9 mouse cellular contexts compared by ENCODE assay signal in the genomic region with DNA sequence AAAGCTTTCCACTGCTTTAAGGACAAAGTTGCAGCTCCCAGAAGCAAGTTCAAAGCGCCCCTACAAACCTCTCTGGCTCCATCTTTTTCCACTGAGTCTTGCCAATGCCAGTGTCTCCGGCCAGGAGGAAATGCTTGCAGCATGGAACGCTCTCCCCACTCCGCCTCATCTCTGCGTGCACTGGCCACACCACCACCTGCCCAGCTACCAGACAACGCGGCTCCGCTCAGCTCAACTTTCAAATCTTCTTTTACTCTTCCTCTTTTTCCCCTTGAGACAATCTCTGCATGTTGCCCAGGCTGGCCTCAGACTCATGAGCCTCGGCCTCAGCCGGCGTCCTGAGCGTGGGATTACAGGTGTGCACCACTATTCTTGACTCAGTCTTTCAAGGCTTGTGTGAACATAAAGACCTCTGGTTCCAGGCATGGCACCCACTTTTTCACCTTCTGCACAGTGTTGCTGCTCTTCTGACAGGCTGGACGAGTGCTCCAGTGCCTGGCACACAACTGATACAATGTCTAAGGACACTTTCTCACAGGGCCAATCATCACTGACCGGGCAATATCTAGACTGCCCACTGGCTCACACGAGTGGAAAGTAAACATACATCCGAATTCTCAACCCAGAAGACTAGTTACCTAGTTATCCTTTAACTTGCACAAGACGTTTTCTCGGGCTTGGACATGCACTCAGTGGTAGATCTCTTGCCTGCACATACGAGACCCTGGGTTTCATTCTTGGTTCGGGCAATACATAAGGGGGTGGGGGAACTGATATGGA. TPM values are rescaled to one million over a fixed set of nuclear protein-coding genes. Genes with fewer than 3 reads are reported as not detected.
DNase-seq lines count a peak whose midpoint lies in the region; ATAC-seq and TF ChIP-seq lines count a peak whose summit lies in the region.
"Had no signal": no experiment of that assay in that cellular context is flagged by ENCODE, and none has a peak within 500 bp of the region (broad histone marks: within the 10 kb centered on the region; RNA-seq: fewer than 3 reads in every experiment).

No protein-coding gene starts in this region.

- H3K4me3 ChIP-seq in forebrain, embryonic 11.5 days (ENCODE audit: low read depth, low read length): no peak overlapping the region
- H3K4me3 ChIP-seq in forebrain, postnatal 0 days (ENCODE audit: low read depth, low read length): no peak overlapping the region
- no peak overlapping the region for H3K4me3 ChIP-seq in hindbrain, postnatal 0 days (ENCODE audit: low read length)

- 0 out of 2 replicates have a peak overlapping the region, but pooled peaks have one; percentile 9 for H3K9ac ChIP-seq in forebrain, embryonic 11.5 days (ENCODE audit: low read length)
- no peak overlapping the region for H3K9ac ChIP-seq in forebrain, postnatal 0 days
- no peak overlapping the region; the same call in 1 of the 2 replicates for H3K9ac ChIP-seq in hindbrain, postnatal 0 days (replicated peaks; ENCODE audit: low read length)

- H3K4me1 ChIP-seq in forebrain, embryonic 11.5 days (replicated peaks; ENCODE audit: control insufficient read depth, insufficient read depth, low read length): peaks cover 25% of the 10 kb centered on the region
- peaks cover 7% of the 10 kb centered on the region; the same call in 1 of the 2 replicates for H3K4me1 ChIP-seq in forebrain, postnatal 0 days (ENCODE audit: insufficient read depth)
- H3K4me1 ChIP-seq in hindbrain, postnatal 0 days (ENCODE audit: insufficient read depth, low read length): 0 out of 2 replicates have a peak, but pooled peaks cover 21% of the 10 kb centered on the region

- H3K4me2 ChIP-seq in forebrain, embryonic 11.5 days (ENCODE audit: low read depth, low read length, severe bottlenecking): peak overlapping the region; percentile 2; the same call in 1 of the 2 replicates
- H3K4me2 ChIP-seq in forebrain, postnatal 0 days (ENCODE audit: low read depth): no peak overlapping the region
- H3K4me2 ChIP-seq in hindbrain, postnatal 0 days (ENCODE audit: low read depth, low read length): no peak overlapping the region

- no peaks in the 10 kb centered on the region for H3K36me3 ChIP-seq in forebrain, embryonic 11.5 days (ENCODE audit: control insufficient read depth, insufficient read depth, low read length)
- no peaks in the 10 kb centered on the region for H3K36me3 ChIP-seq in forebrain, postnatal 0 days (ENCODE audit: insufficient read depth)
- H3K36me3 ChIP-seq in hindbrain, postnatal 0 days (ENCODE audit: insufficient read depth, low read length): no peaks in the 10 kb centered on the region

- no peak for TF ChIP-seq CTCF in forebrain, postnatal 0 days (IDR thresholded peaks at IDR 0.05; ENCODE audit: low read depth)
- no peak for TF ChIP-seq CTCF in hindbrain, postnatal 0 days (IDR thresholded peaks at IDR 0.05; ENCODE audit: low read depth)

- no peaks in the 10 kb centered on the region for H3K27me3 ChIP-seq in forebrain, embryonic 11.5 days (ENCODE audit: control insufficient read depth, insufficient read depth, low read length)
- no peaks in the 10 kb centered on the region for H3K27me3 ChIP-seq in forebrain, postnatal 0 days (ENCODE audit: insufficient read depth, low read length)
- H3K27me3 ChIP-seq in hindbrain, postnatal 0 days (ENCODE audit: insufficient read depth, low read length): no peaks in the 10 kb centered on the region

- no peak for DNase-seq in forebrain, embryonic 11.5 days (ENCODE audit: low spot score)
- DNase-seq in forebrain, postnatal 0 days: no peak
- DNase-seq in gastrocnemius, postnatal 10 days: peak; percentile 44
- DNase-seq in hindbrain, postnatal 0 days (ENCODE audit: low spot score): no peak
- DNase-seq in lung, postnatal 14 days: peak; percentile 38
- DNase-seq in yolk sac, embryonic 10.5 days (ENCODE audit: low spot score): peak; percentile 44
- DNase-seq in right cerebral cortex, adult 2 months (ENCODE audit: low spot score in 2 of 2): no peak

- no peaks in the 10 kb centered on the region for H3K9me3 ChIP-seq in forebrain, embryonic 11.5 days (ENCODE audit: control insufficient read depth, low read length)
- H3K9me3 ChIP-seq in forebrain, postnatal 0 days (ENCODE audit: low read length): no peaks in the 10 kb centered on the region
- H3K9me3 ChIP-seq in hindbrain, postnatal 0 days (ENCODE audit: low read length): no peaks in the 10 kb centered on the region

- ATAC-seq in forebrain, embryonic 11.5 days (replicated peaks; ENCODE audit: low FRiP score): no peak
- ATAC-seq in forebrain, postnatal 0 days: no peak
- ATAC-seq in hindbrain, postnatal 0 days: no peak
- no peak for ATAC-seq in cerebellum, adult (ENCODE audit: insufficient number of reproducible peaks, low FRiP score, low TSS enrichment)

- peak overlapping the region; percentile 61; the same call in 1 of the 2 replicates for H3K27ac ChIP-seq in forebrain, embryonic 11.5 days (ENCODE audit: low read depth, low read length)
- H3K27ac ChIP-seq in forebrain, postnatal 0 days (ENCODE audit: low read depth, low read length): no peak overlapping the region
- H3K27ac ChIP-seq in hindbrain, postnatal 0 days: peak overlapping the region; percentile 70

- 72% methylated on average over 20 of the region's 20 CpGs for WGBS in forebrain, embryonic 11.5 days
- 63% methylated on average over 20 of the region's 20 CpGs for WGBS in forebrain, postnatal 0 days
- 65% methylated on average over 20 of the region's 20 CpGs for WGBS in hindbrain, postnatal 0 days

RNA-seq across cellular contexts. Expression of a gene that starts 4.6 kb away (rescaled TPM):
- polyA plus RNA-seq in forebrain, embryonic 11.5 days (2014; fragmentation: Nextera tagmentation; extraction: Ambion mirVana): 22.9 and 26.1 TPM in 2 replicates
- 57.8 and 60.5 TPM in 2 replicates for total RNA-seq in forebrain, postnatal 0 days (2014; rRNA removed)
- polyA plus RNA-seq in forebrain, postnatal 0 days (2015; fragmentation: Nextera tagmentation; extraction: Ambion mirVana): 17.2 and 17.5 TPM in 2 replicates
- 100 to 1,000 TPM; 173 to 178 TPM for total RNA-seq in gastrocnemius, postnatal 10 days (2021)
- 58.7 and 68.8 TPM in 2 replicates for total RNA-seq in hindbrain, postnatal 0 days (2014; rRNA removed)
- 16.5 and 17.0 TPM in 2 replicates for polyA plus RNA-seq in hindbrain, postnatal 0 days (2015; fragmentation: Nextera tagmentation; extraction: Ambion mirVana)

RNA-seq across cellular contexts. Expression of a gene that starts 12.8 kb away (rescaled TPM):
- polyA plus RNA-seq in forebrain, embryonic 11.5 days (2014; fragmentation: Nextera tagmentation; extraction: Ambion mirVana): 30.8 and 31.6 TPM in 2 replicates
- 12.4 and 18.0 TPM in 2 replicates for total RNA-seq in forebrain, postnatal 0 days (2014; rRNA removed)
- polyA plus RNA-seq in forebrain, postnatal 0 days (2015; fragmentation: Nextera tagmentation; extraction: Ambion mirVana): 9.9 and 13.1 TPM in 2 replicates
- total RNA-seq in gastrocnemius, postnatal 10 days (2021): 10 to 100 TPM; 10.0 to 11.4 TPM
- total RNA-seq in hindbrain, postnatal 0 days (2014; rRNA removed): 20.8 and 22.5 TPM in 2 replicates
- polyA plus RNA-seq in hindbrain, postnatal 0 days (2015; fragmentation: Nextera tagmentation; extraction: Ambion mirVana): 15.5 and 17.5 TPM in 2 replicates

RNA-seq across cellular contexts. Expression of a gene that starts 46.8 kb away (rescaled TPM):
- not detected in 2 replicates for polyA plus RNA-seq in forebrain, embryonic 11.5 days (2014; fragmentation: Nextera tagmentation; extraction: Ambion mirVana)
- 0.08 and 0.67 TPM in 2 replicates for total RNA-seq in forebrain, postnatal 0 days (2014; rRNA removed)
- 0.31 and 0.68 TPM in 2 replicates for polyA plus RNA-seq in forebrain, postnatal 0 days (2015; fragmentation: Nextera tagmentation; extraction: Ambion mirVana)
- not detected for total RNA-seq in gastrocnemius, postnatal 10 days (2021)
- total RNA-seq in hindbrain, postnatal 0 days (2014; rRNA removed): 0.37 and 0.90 TPM in 2 replicates
- 0.84 and 1.6 TPM in 2 replicates for polyA plus RNA-seq in hindbrain, postnatal 0 days (2015; fragmentation: Nextera tagmentation; extraction: Ambion mirVana)
- polyA plus RNA-seq: embryonic facial prominence, embryonic 11.5 days had no signal

RNA-seq across cellular contexts. Expression of a gene that starts 56.8 kb away (rescaled TPM):
- polyA plus RNA-seq in forebrain, embryonic 11.5 days (2014; fragmentation: Nextera tagmentation; extraction: Ambion mirVana): 50.0 and 51.2 TPM in 2 replicates
- 49.6 and 51.1 TPM in 2 replicates for total RNA-seq in forebrain, postnatal 0 days (2014; rRNA removed)
- polyA plus RNA-seq in forebrain, postnatal 0 days (2015; fragmentation: Nextera tagmentation; extraction: Ambion mirVana): 38.9 and 43.0 TPM in 2 replicates
- total RNA-seq in gastrocnemius, postnatal 10 days (2021): 10 to 100 TPM; 27.2 to 31.1 TPM
- total RNA-seq in hindbrain, postnatal 0 days (2014; rRNA removed): 52.5 and 67.5 TPM in 2 replicates
- 51.5 and 51.8 TPM in 2 replicates for polyA plus RNA-seq in hindbrain, postnatal 0 days (2015; fragmentation: Nextera tagmentation; extraction: Ambion mirVana)

Comparison
In these comparisons a context has a peak if more than half of its experiments do, and no peak if none do; other contexts are left out.
1. DNase-seq: peak in gastrocnemius, postnatal 10 days (single experiment), lung, postnatal 14 days (single experiment) and yolk sac, embryonic 10.5 days (single experiment); none in forebrain, embryonic 11.5 days (single experiment), forebrain, postnatal 0 days (single experiment), hindbrain, postnatal 0 days (single experiment) and right cerebral cortex, adult 2 months (0 of 2).